Mouse (Mus musculus): ENCODE data around the gene C1ql4.

GRCm38 (mm10) chr15:99099984-99100383 lies 12.4 kb upstream of the C1ql4 start:
- TF ChIP-seq POLR2A (IDR thresholded peaks at IDR 0.05; ENCODE audit: control insufficient read depth, extremely low read depth, insufficient read depth, low read length, poor library complexity) (no peak), CTCF (IDR thresholded peaks at IDR 0.05; ENCODE audit: borderline replicate concordance, control insufficient read depth, extremely low read depth, insufficient read depth, low read length, poor library complexity) (no peak)

Measured in thymus, adult 2 months (tissue).